Mouse (Mus musculus) heart, adult 10 weeks (tissue): ENCODE results near the gene Fhl4. TPM values are rescaled to one million over a fixed set of nuclear protein-coding genes. Genes with fewer than 3 reads are reported as not detected.

Experiments used
- polyA plus RNA-seq: library from polyadenylated mRNA; stranded (reverse); fragments of 350-450 nt; fragmentation: Illumina TruSeq; extraction: RNeasy Lipid Tissue Mini Kit (QIAGEN cat#74804); gene quantifications from one replicate; pipeline ENCODE4 v1.2.3, GENCODE M21; 2014; ENCODE audit warnings: low read depth, low replicate concordance

Fhl4 gene
- polyA plus RNA-seq, result 0.45 TPM

DNA sequence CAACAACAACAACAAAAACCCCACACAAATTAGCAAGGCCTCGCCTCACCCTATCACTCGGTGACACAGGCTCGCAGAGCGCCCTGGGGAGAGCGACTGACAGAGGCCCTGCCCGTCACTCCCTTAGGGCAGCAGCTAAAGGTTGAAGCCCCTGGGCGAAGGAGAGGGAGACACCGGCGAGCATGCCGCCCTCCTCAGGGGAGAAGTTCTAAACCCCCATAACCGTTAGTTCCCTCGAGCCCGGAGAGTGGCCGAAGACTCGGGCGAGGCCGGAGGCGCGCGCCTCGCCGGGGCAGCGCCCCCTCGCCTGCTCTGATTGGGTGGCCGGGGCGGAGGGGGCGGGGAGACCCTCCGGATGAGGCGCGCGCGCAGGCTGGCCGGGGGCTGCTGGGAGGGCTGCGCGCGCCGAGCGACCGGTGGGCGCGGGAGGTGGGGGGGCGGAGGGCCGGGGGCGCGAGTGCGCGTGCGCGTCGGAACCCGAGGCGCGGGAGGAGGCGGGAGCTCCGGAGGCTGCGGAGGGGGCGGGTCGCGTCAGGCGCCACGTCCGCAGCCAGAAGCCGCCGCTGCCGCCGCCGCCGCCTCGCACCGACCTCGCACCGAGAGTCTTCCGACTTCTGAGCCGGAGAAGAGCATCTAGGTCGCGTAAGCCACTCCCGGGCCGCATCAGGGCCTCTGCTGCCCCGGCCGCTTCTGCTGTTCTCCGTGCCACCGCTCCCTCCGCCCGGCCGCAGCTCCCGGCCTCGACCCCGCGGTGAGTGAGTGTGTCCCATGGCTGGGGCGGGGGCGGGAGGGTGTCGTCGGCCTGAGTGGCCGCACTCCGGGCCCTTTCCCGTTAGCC lies at the start of gene Fhl4, which contains the start of gene Tmem263:
TSS of gene Fhl4 (minus strand) at position 249 of the 838 bp plus-strand sequence.
TSS of gene Tmem263 (plus strand) at position 381 of the 838 bp plus-strand sequence.

DNA sequence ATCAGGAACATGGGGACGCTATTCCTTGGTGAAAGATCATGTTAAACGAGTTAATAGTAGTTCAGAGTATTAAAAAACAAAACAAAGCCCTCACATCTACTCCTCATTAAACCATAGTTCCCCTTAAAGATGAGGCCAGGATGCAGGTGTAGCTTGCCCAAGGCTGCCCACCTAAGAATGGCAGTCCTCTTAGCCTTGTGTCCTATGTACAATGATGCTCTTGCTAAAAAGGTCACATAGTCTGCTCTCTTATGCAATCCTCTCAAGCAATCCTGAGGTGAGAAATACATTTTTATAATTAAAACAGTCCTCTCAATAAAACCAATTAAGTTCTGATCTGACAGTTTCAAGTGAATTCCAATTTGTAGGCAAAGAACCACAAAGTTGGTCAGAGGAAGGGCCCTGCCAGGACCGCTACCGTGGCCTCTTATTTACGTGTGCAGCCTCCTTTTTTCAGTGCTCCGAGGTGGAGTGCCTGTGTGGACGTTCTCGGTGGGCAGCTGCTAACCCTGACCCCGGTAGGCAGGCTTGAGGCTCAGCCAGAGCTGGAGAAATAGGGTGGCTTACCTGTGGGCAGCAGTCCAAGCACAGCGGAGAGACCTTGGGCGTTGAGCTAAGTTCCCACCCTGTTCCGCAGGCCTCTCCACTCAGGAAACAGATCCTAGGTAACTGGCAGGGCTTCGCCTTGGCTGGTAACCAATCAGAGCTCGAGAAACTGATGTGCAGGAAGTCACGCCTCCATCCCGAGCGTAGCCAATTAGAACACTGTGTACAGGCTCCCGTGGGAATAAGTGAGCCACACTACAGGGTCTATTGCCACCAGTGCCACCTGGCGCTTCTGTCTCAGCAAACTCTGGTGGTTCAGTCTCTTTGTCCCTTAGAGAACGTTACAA lies 25.3 kb upstream of the Fhl4 start, which contains the start of gene Mterf2:
TSS of gene Mterf2 (minus strand) at position 633 of the 893 bp plus-strand sequence.

Other genes with a start within 250 kb of the Fhl4 start
- gene Ric8b, start 184.9 kb downstream of the Fhl4 start, polyA plus RNA-seq, result 42.7 TPM
- 12.9 TPM for gene Tmem263, start 132 bp upstream of the Fhl4 start, polyA plus RNA-seq
- gene Mterf2, start 25.5 kb upstream of the Fhl4 start, polyA plus RNA-seq, result 37.2 TPM
- 9.9 TPM for gene Cry1, start 82.6 kb upstream of the Fhl4 start, polyA plus RNA-seq